In genomic region chr3:114635362-114635761, GRCm38 (mm10) we compare ENCODE assay signal across 27 mouse cellular contexts.
A peak's percentile ranks its signal among the peaks of the same experiment; 100 is the strongest.
DNase-seq lines count a peak whose midpoint lies in the region; ATAC-seq lines count a peak whose summit lies in the region.
"Had no signal": no experiment of that assay in that cellular context is flagged by ENCODE, and none has a peak within 500 bp of the region (broad histone marks: within the 10 kb centered on the region; RNA-seq: fewer than 3 reads in every experiment).

No protein-coding gene starts in this region.

- 59% methylated on average over 2 of the region's 2 CpGs for WGBS in forebrain, embryonic 15.5 days
- WGBS in forebrain, embryonic 12.5 days = 83% methylated on average over 2 of the region's 2 CpGs

- 0 out of 2 replicates have a peak, but pooled peaks have one; percentile 48 for ATAC-seq in forebrain, embryonic 15.5 days (replicated peaks)
- no peak for ATAC-seq in forebrain, embryonic 12.5 days (ENCODE audit: low FRiP score)
- no peak for ATAC-seq in megakaryocyte progenitor cell, adult 5-6 weeks (replicated peaks; ENCODE audit: poor library complexity)
- ATAC-seq: Patski had no signal

- no peaks in the 10 kb centered on the region for H3K9me3 ChIP-seq in forebrain, embryonic 15.5 days
- H3K9me3 ChIP-seq in forebrain, embryonic 12.5 days = no peaks in the 10 kb centered on the region
- H3K9me3 ChIP-seq: embryonic facial prominence, embryonic 10.5 days; embryonic facial prominence, embryonic 13.5 days; G1E; hindbrain, embryonic 12.5 days; hindbrain, embryonic 15.5 days had no signal

- no peaks in the 10 kb centered on the region for H3K4me1 ChIP-seq in forebrain, embryonic 15.5 days
- H3K4me1 ChIP-seq in forebrain, embryonic 12.5 days = no peaks in the 10 kb centered on the region
- H3K4me1 ChIP-seq: embryonic facial prominence, embryonic 10.5 days; embryonic facial prominence, embryonic 13.5 days; hindbrain, embryonic 12.5 days; hindbrain, embryonic 15.5 days had no signal

- no peaks in the 10 kb centered on the region for H3K27me3 ChIP-seq in forebrain, embryonic 15.5 days
- H3K27me3 ChIP-seq in forebrain, embryonic 12.5 days = no peaks in the 10 kb centered on the region
- H3K27me3 ChIP-seq: CH12.LX; embryonic facial prominence, embryonic 13.5 days; hindbrain, embryonic 12.5 days; hindbrain, embryonic 15.5 days; Patski had no signal

- no peak overlapping the region for H3K4me3 ChIP-seq in forebrain, embryonic 15.5 days
- H3K4me3 ChIP-seq in forebrain, embryonic 12.5 days (replicated peaks) = no peak overlapping the region
- H3K4me3 ChIP-seq: embryonic facial prominence, embryonic 10.5 days; embryonic facial prominence, embryonic 13.5 days; erythroblast, embryonic 14.5 days; gastrocnemius, adult 2 months; hindbrain, embryonic 12.5 days; hindbrain, embryonic 15.5 days had no signal

- no peak overlapping the region for H3K4me2 ChIP-seq in forebrain, embryonic 15.5 days (replicated peaks)
- no peak overlapping the region for H3K4me2 ChIP-seq in forebrain, embryonic 12.5 days
- H3K4me2 ChIP-seq: embryonic facial prominence, embryonic 13.5 days; heart, embryonic 11.5 days; hindbrain, embryonic 12.5 days; hindbrain, embryonic 15.5 days had no signal

- no peak overlapping the region for H3K27ac ChIP-seq in forebrain, embryonic 15.5 days (replicated peaks)
- H3K27ac ChIP-seq in forebrain, embryonic 12.5 days = no peak overlapping the region
- H3K27ac ChIP-seq: embryonic facial prominence, embryonic 10.5 days; embryonic facial prominence, embryonic 13.5 days; gastrocnemius, adult 2 months; hindbrain, embryonic 12.5 days; hindbrain, embryonic 15.5 days had no signal

- H3K9ac ChIP-seq in forebrain, embryonic 15.5 days (replicated peaks) = no peak overlapping the region
- H3K9ac ChIP-seq in forebrain, embryonic 12.5 days = no peak overlapping the region
- H3K9ac ChIP-seq: embryonic facial prominence, embryonic 13.5 days; hindbrain, embryonic 12.5 days; hindbrain, embryonic 15.5 days had no signal

- DNase-seq in layer of hippocampus, adult 9-10 months (ENCODE audit: low spot score) = peak; percentile 0
- no peak for DNase-seq in layer of hippocampus, adult 8-10 months (ENCODE audit: low spot score in 2 of 2)
- peak; percentile 12 for DNase-seq in brain, adult 2 months (ENCODE audit: low read depth, low spot score)
- DNase-seq in telencephalon, adult 2 months (ENCODE audit: low read depth, low spot score) = peak; percentile 2
- DNase-seq: adrenal gland, postnatal 10 days; adrenal gland, postnatal 36 days; B cell, adult 2 months; cerebellum, adult 11-12 months; cerebellum, adult 8-10 months; cerebellum, postnatal 10 days; cerebellum, postnatal 36 days; embryo, embryonic 11 days; gastrocnemius, adult 2 months; gastrocnemius, postnatal 14 days; heart, adult 11 months had no signal

- no peaks in the 10 kb centered on the region for H3K36me3 ChIP-seq in forebrain, embryonic 15.5 days
- H3K36me3 ChIP-seq in forebrain, embryonic 12.5 days (replicated peaks) = no peaks in the 10 kb centered on the region
- H3K36me3 ChIP-seq: embryonic facial prominence, embryonic 10.5 days; embryonic facial prominence, embryonic 13.5 days; G1E; hindbrain, embryonic 12.5 days; hindbrain, embryonic 15.5 days had no signal

Comparison
In these comparisons a context has a peak if more than half of its experiments do, and no peak if none do; other contexts are left out.
1. DNase-seq: peak in layer of hippocampus, adult 9-10 months (single experiment), brain, adult 2 months (single experiment) and telencephalon, adult 2 months (single experiment); none in layer of hippocampus, adult 8-10 months (0 of 2).